Mouse (Mus musculus) E14TG2a.4 (cell line): Measurements from ENCODE around the gene Rfc1.
"Not testable (repeated sequence)": the region's sequence is repeated elsewhere in the genome, so short reads cannot be mapped to it uniquely, and the experiment has no call there.

Source experiments
- H3K27me3 ChIP-seq: 2 replicates; pipeline ENCODE4 v1.6.1; 2014; ENCODE audit warnings: low read length, control low read depth; ENCODE audit not compliant: insufficient read depth
- H3K36me3 ChIP-seq: 2 replicates; pipeline ENCODE4 v1.6.1; 2014; ENCODE audit warnings: low read length, control low read depth; ENCODE audit not compliant: insufficient read depth
- H3K4me1 ChIP-seq: replicated peaks from 2 replicates; pipeline ENCODE4 v1.6.1; 2014; ENCODE audit warnings: low read depth, low read length, control low read depth
- H3K4me3 ChIP-seq: replicated peaks from 2 replicates; pipeline ENCODE4 v1.5.1; 2014; ENCODE audit warnings: mild to moderate bottlenecking, low read length
- H3K9me3 ChIP-seq: 2 replicates; pipeline ENCODE4 v1.6.1; 2014; ENCODE audit warnings: low read length, control low read depth
- CTCF ChIP-seq: conservative IDR thresholded peaks from 2 replicates; pipeline ENCODE4 v1.5.1; 2014; ENCODE audit warnings: low read length
- NANOG ChIP-seq: IDR thresholded peaks from 2 replicates; pipeline ENCODE4 v1.6.1; 2014; ENCODE audit warnings: borderline replicate concordance, low read length, mixed read lengths
- POU5F1 ChIP-seq: IDR thresholded peaks from 2 replicates; pipeline ENCODE4 v1.6.1; 2014; ENCODE audit warnings: low read length, borderline replicate concordance

Rfc1 gene

GRCm38 (mm10) chr5:65322165-65322564 is 13.3 kb downstream of the Rfc1 start:
- Histone ChIP-seq H3K4me3 (no peak overlapping the region), H3K4me1 (peaks cover 54% of the 10 kb centered on the region), H3K36me3 (peaks cover 33% of the 10 kb centered on the region), H3K9me3 (no peaks in the 10 kb centered on the region), H3K27me3 (no peaks in the 10 kb centered on the region)
- TF ChIP-seq NANOG (no peak), POU5F1 (no peak), CTCF (no peak)

- Histone ChIP-seq H3K36me3 (peaks cover 63% of the 10 kb centered on the region), H3K4me3 (no peak overlapping the region), H3K4me1 (peaks cover 26% of the 10 kb centered on the region), H3K9me3 (no peaks in the 10 kb centered on the region), H3K27me3 (no peaks in the 10 kb centered on the region)
- no peak for TF ChIP-seq NANOG
- TF ChIP-seq POU5F1 = no peak
- no peak for TF ChIP-seq CTCF
Observed at GRCm38 (mm10) chr5:65319176-65319575, 16.3 kb downstream of the Rfc1 start.

- Histone ChIP-seq H3K9me3 (no peaks in the 10 kb centered on the region), H3K4me1 (peaks cover 12% of the 10 kb centered on the region), H3K4me3 (no peak overlapping the region), H3K27me3 (no peaks in the 10 kb centered on the region), H3K36me3 (peaks cover 87% of the 10 kb centered on the region)
- TF ChIP-seq NANOG = no peak
- no peak for TF ChIP-seq CTCF
- no peak for TF ChIP-seq POU5F1
Observed at GRCm38 (mm10) chr5:65308866-65309265, 26.6 kb downstream of the Rfc1 start.

- Histone ChIP-seq H3K4me1 (peaks cover 12% of the 10 kb centered on the region), H3K9me3 (no peaks in the 10 kb centered on the region), H3K4me3 (no peak overlapping the region), H3K36me3 (peaks cover 88% of the 10 kb centered on the region), H3K27me3 (no peaks in the 10 kb centered on the region)
- TF ChIP-seq CTCF = no peak
- TF ChIP-seq NANOG = no peak
- TF ChIP-seq POU5F1 = no peak
Observed at GRCm38 (mm10) chr5:65308208-65308607, 27.3 kb downstream of the Rfc1 start.

- Histone ChIP-seq H3K36me3 (peaks cover 83% of the 10 kb centered on the region), H3K9me3 (no peaks in the 10 kb centered on the region), H3K4me1 (peaks cover 25% of the 10 kb centered on the region), H3K4me3 (no peak overlapping the region), H3K27me3 (no peaks in the 10 kb centered on the region)
- TF ChIP-seq POU5F1 = no peak
- TF ChIP-seq CTCF = no peak
- no peak for TF ChIP-seq NANOG
Observed at GRCm38 (mm10) chr5:65305516-65305915, 30.0 kb downstream of the Rfc1 start.

- TF ChIP-seq CTCF (no peak), NANOG (no peak), POU5F1 (no peak)
- Histone ChIP-seq H3K9me3 (no peaks in the 10 kb centered on the region), H3K27me3 (no peaks in the 10 kb centered on the region), H3K4me1 (peaks cover 42% of the 10 kb centered on the region), H3K4me3 (peak overlapping the region; percentile 40), H3K36me3 (peaks cover 83% of the 10 kb centered on the region)
Observed at GRCm38 (mm10) chr5:65300121-65300520, 35.3 kb downstream of the Rfc1 start.

GRCm38 (mm10) chr5:65299623-65300022 is 35.8 kb downstream of the Rfc1 start:
- H3K9me3 ChIP-seq, H3K27me3 ChIP-seq, H3K4me3 ChIP-seq: not testable (repeated sequence)
- peaks cover 83% of the 10 kb centered on the region for H3K36me3 ChIP-seq
- peaks cover 42% of the 10 kb centered on the region for H3K4me1 ChIP-seq

- Histone ChIP-seq H3K4me1 (peaks cover 42% of the 10 kb centered on the region), H3K27me3 (no peaks in the 10 kb centered on the region), H3K4me3 (no peak overlapping the region), H3K36me3 (peaks cover 85% of the 10 kb centered on the region), H3K9me3 (no peaks in the 10 kb centered on the region)
- TF ChIP-seq NANOG = no peak
- TF ChIP-seq POU5F1 = no peak
- no peak for TF ChIP-seq CTCF
Observed at GRCm38 (mm10) chr5:65298167-65298950, 37.1 kb downstream of the Rfc1 start.

GRCm38 (mm10) chr5:65294270-65294669 is 41.2 kb downstream of the Rfc1 start:
- H3K4me3 ChIP-seq = no peak overlapping the region
- H3K4me1 ChIP-seq = peaks cover 13% of the 10 kb centered on the region
- no peaks in the 10 kb centered on the region for H3K27me3 ChIP-seq
- no peaks in the 10 kb centered on the region for H3K9me3 ChIP-seq
- TF ChIP-seq NANOG (no peak), CTCF (no peak), POU5F1 (no peak)
- H3K36me3 ChIP-seq = peaks cover 97% of the 10 kb centered on the region
